Mouse (Mus musculus): ENCODE measurements around the gene BC049715. TPM values are rescaled to one million over a fixed set of nuclear protein-coding genes. Genes with fewer than 3 reads are reported as not detected.

Gene BC049715
- total and polyA plus RNA-seq, 3 experiments, result 0.27 to 1.2 TPM; not detected in 1

GRCm38 (mm10) chr6:136850267-136850666 lies 22.8 kb downstream of the BC049715 start:
- Histone ChIP-seq H3K79me2 (ENCODE audit: control insufficient read depth, insufficient read depth, low read length, poor library complexity) (no peaks in the 10 kb centered on the region), H3K9me3 (replicated peaks; ENCODE audit: insufficient read depth, low read length) (no peaks in the 10 kb centered on the region), H3K27ac (ENCODE audit: control insufficient read depth, low read depth, low read length) (no peak overlapping the region), H3K27me3 (ENCODE audit: control insufficient read depth in 1 of 2, insufficient read depth in 2 of 2, low read length in 2 of 2) (peaks cover 0 to 1% of the 10 kb centered on the region in 2 experiments; a peak in 1 of 4 replicates), H3K4me3 (ENCODE audit: control insufficient read depth in 1 of 2, insufficient read depth in 1 of 2, low read depth in 2 of 2, low read length in 2 of 2) (no peak overlapping the region), H3K36me3 (ENCODE audit: control insufficient read depth in 1 of 2, insufficient read depth in 2 of 2, low read length in 2 of 2) (peaks cover 0 to under 1% of the 10 kb centered on the region in 2 experiments; a peak in 1 of 4 replicates), H3K4me1 (ENCODE audit: control insufficient read depth in 1 of 2, insufficient read depth in 2 of 2, low read length in 2 of 2) (peaks cover 0 to 8% of the 10 kb centered on the region in 2 experiments; a peak in 3 of 4 replicates), H3K9ac (ENCODE audit: control insufficient read depth, low read depth, low read length, poor library complexity, severe bottlenecking) (no peak overlapping the region)
- TF ChIP-seq MXI1 (IDR thresholded peaks at IDR 0.05; ENCODE audit: low read depth, low read length), result no peak
- no peak for TF ChIP-seq JUND (IDR thresholded peaks at IDR 0.05; ENCODE audit: low read depth, low read length)
- TF ChIP-seq TCF12 (IDR thresholded peaks at IDR 0.05; ENCODE audit: low read depth, low read length), result no peak
- TF ChIP-seq CHD1 (IDR thresholded peaks at IDR 0.05; ENCODE audit: low read depth, low read length), result no peak
- no peak for TF ChIP-seq BHLHE40 (IDR thresholded peaks at IDR 0.05; ENCODE audit: borderline replicate concordance, low read depth, low read length)
- no peak for TF ChIP-seq RAD21 (IDR thresholded peaks at IDR 0.05; ENCODE audit: low read depth, low read length)
- TF ChIP-seq ZKSCAN1 (IDR thresholded peaks at IDR 0.05; ENCODE audit: low read depth, low read length), result no peak
- no peak for TF ChIP-seq GABPA (IDR thresholded peaks at IDR 0.05; ENCODE audit: low read depth, low read length)
- TF ChIP-seq MEF2A (IDR thresholded peaks at IDR 0.05; ENCODE audit: extremely low read depth, insufficient replicate concordance, low read depth, low read length, poor library complexity, severe bottlenecking), result no peak
- TF ChIP-seq MAX (IDR thresholded peaks at IDR 0.05; ENCODE audit: low read length), result no peak
- TF ChIP-seq MAFK (IDR thresholded peaks at IDR 0.05; ENCODE audit: borderline replicate concordance, low read depth, low read length), result no peak
- no peak for TF ChIP-seq POLR2AphosphoS5 (IDR thresholded peaks at IDR 0.05; ENCODE audit: borderline replicate concordance, low read depth, low read length)
- TF ChIP-seq MYB (IDR thresholded peaks at IDR 0.05; ENCODE audit: low read depth, low read length), result no peak
- TF ChIP-seq RCOR1 (IDR thresholded peaks at IDR 0.05; ENCODE audit: low read depth, low read length), result no peak
- no peak for TF ChIP-seq MAZ (IDR thresholded peaks at IDR 0.05; ENCODE audit: low read depth, low read length)
- no peak for TF ChIP-seq EP300 (IDR thresholded peaks at IDR 0.05; ENCODE audit: low read depth in 1 of 2, low read length in 2 of 2)
- no peak for DNase-seq (ENCODE audit: low read depth, low spot score)

- no peaks in the 10 kb centered on the region for H3K79me2 ChIP-seq (ENCODE audit: control insufficient read depth, insufficient read depth, low read length, poor library complexity)
- H3K9ac ChIP-seq (ENCODE audit: control insufficient read depth, low read depth, low read length, poor library complexity, severe bottlenecking), result no peak overlapping the region
- peaks cover 0 to 22% of the 10 kb centered on the region in 2 experiments; a peak in 3 of 4 replicates for H3K4me1 ChIP-seq (ENCODE audit: control insufficient read depth in 1 of 2, insufficient read depth in 2 of 2, low read length in 2 of 2)
- DNase-seq (ENCODE audit: low read depth, low spot score), result no peak
- no peaks in the 10 kb centered on the region for H3K27me3 ChIP-seq (ENCODE audit: control insufficient read depth in 1 of 2, insufficient read depth in 2 of 2, low read length in 2 of 2)
- no peaks in the 10 kb centered on the region for H3K9me3 ChIP-seq (replicated peaks; ENCODE audit: insufficient read depth, low read length)
- H3K36me3 ChIP-seq (ENCODE audit: control insufficient read depth in 1 of 2, insufficient read depth in 2 of 2, low read length in 2 of 2), result peaks cover 0 to 9% of the 10 kb centered on the region in 2 experiments; a peak in 2 of 4 replicates
- TF ChIP-seq RAD21 (IDR thresholded peaks at IDR 0.05; ENCODE audit: low read depth, low read length), result no peak
- no peak for TF ChIP-seq MAZ (IDR thresholded peaks at IDR 0.05; ENCODE audit: low read depth, low read length)
- TF ChIP-seq MXI1 (IDR thresholded peaks at IDR 0.05; ENCODE audit: low read depth, low read length), result no peak
- TF ChIP-seq UBTF (IDR thresholded peaks at IDR 0.05; ENCODE audit: borderline replicate concordance, insufficient read depth, low read depth, low read length), result no peak
- TF ChIP-seq CHD2 (IDR thresholded peaks at IDR 0.05; ENCODE audit: low read length), result no peak
- no peak for TF ChIP-seq HCFC1 (IDR thresholded peaks at IDR 0.05; ENCODE audit: low read depth, low read length)
- no peak for TF ChIP-seq GATA1 (IDR thresholded peaks at IDR 0.05; ENCODE audit: low read depth, low read length)
- no peak for TF ChIP-seq E2F4 (IDR thresholded peaks at IDR 0.05; ENCODE audit: borderline replicate concordance, low read depth, low read length)
- no peak for TF ChIP-seq TAL1 (IDR thresholded peaks at IDR 0.05; ENCODE audit: low read length)
- TF ChIP-seq POLR2AphosphoS5 (IDR thresholded peaks at IDR 0.05; ENCODE audit: borderline replicate concordance, low read depth, low read length), result no peak
- no peak for TF ChIP-seq GABPA (IDR thresholded peaks at IDR 0.05; ENCODE audit: low read depth, low read length)
- TF ChIP-seq EP300 (IDR thresholded peaks at IDR 0.05; ENCODE audit: low read depth in 1 of 2, low read length in 2 of 2), result no peak
- TF ChIP-seq RCOR1 (IDR thresholded peaks at IDR 0.05; ENCODE audit: low read depth, low read length), result no peak
- TF ChIP-seq MAX (IDR thresholded peaks at IDR 0.05; ENCODE audit: low read length), result no peak
- TF ChIP-seq SMC3 (IDR thresholded peaks at IDR 0.05; ENCODE audit: low read depth, low read length), result no peak
- no peak overlapping the region for H3K4me3 ChIP-seq (ENCODE audit: control insufficient read depth in 1 of 2, insufficient read depth in 1 of 2, low read depth in 2 of 2, low read length in 2 of 2)
- no peak overlapping the region for H3K27ac ChIP-seq (ENCODE audit: control insufficient read depth, low read depth, low read length)
Measured at GRCm38 (mm10) chr6:136852348-136852747, 24.9 kb downstream of the BC049715 start.
